Mouse (Mus musculus) cerebellum, postnatal 36 days (tissue): Measurements from ENCODE around the gene Casc1.

ENCODE experiments used
- DNase-seq, 2 experiments: peaks; one replicate each; pipeline ENCODE4 v3.0.0; 2021 to 2022; ENCODE audit warnings: mixed read lengths in 2 of 2

Gene Casc1

DNA sequence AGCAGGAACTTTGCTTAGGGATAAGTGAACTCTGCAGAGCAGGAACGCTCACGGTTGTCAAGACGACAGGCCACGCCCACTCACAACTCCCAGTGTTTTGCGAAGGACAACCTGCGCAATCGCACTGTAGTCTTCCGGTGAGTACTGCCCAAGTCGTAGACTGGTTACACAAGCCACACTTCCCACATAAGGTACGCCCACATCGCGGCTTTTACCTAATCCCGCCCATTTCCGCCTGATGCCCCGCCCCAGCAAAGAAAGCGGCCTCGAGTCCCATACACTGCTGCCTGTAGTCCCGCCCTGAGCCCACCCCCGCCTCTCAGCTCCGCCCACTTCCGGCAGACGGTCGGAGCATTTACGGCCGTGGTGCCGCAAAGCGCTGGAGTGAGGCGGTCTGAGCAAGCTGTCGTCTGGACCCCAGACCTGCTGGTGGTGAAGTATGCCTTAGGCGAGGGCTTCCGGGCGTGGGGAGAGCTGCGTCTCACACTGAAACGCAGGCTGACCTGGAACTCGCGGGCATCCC is at the start of gene Casc1, which contains the start of gene Etfrf1:
Casc1 (minus strand) TSS at position 190 of the 523 bp plus-strand sequence.
Etfrf1 (plus strand) TSS at position 319 of the 523 bp plus-strand sequence.
- peak; percentile 97 for DNase-seq

DNA sequence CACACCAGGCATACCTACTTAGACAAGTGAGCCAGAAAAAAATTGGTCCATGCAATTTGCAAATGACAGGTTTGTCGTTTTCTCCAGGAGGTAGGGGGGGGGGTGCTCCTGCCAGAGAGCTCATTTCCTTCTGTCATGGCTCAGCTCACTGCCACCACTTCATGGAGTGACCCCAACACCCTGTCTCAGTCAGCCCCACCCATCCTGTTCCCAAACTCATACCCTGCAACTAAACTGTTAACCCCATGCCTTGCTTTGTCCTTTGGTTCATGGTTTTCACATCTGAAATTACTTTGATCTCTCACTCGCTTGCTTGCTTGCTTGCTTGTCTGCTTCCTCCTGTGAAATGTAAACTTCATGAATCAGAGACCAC is 45.9 kb upstream of the Casc1 start:
- DNase-seq = no peak

DNA sequence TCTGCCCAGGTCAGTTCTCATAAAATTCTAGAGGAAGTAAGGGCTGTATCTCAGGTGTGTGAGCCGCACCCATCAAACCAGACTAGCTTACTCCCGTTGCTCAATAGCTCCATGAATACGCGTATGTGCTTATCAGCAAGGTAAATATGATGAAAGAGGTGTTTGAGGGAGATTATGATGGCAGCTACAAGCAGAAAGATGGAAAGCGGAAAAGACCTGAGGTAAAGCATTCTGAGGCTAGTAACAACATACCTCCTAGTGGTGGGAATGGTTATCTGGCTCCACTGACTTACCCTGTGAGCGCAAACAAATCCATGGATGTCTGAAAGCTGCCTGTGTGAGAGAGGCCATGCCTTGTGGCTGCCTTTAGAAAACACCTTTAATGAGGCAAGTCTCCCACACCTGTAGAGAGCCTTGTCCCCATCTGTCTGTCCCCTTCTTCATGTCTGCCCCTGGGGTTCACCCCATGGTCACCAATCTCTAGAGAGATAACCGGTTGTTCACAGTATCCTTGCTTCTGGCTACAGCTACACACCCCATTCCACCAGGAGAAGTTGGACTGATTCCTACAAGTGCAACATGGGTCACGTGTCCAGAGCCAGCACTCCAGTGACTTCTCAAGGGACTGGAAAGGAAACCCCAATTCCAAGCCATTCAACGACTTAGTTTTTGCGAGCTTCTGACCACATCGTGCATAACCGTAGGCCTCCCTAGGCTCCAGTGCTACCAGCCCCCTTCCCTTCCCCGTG is 45.3 kb upstream of the Casc1 start:
- no peak for DNase-seq

DNA sequence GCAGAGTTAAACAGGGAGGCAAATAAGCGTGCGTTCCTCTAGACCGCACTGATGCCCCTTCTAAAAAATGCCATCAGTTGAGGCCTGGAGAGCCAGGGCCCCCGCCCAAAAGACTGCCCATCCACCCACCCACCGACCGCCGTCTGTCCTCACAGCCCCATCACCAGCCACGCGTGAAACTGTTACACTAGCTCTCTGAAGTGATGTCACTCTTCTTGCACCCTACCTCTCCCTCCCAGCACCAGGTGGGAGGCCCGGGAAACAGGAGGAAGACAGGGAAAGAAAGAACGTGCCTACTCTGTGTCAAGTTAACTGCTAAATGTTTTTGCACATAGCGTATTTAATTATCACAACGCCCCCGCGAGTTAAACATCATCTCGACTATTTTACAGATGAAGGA is 40.0 kb upstream of the Casc1 start:
- DNase-seq = peak in 1 of 2 experiments; percentile 8

DNA sequence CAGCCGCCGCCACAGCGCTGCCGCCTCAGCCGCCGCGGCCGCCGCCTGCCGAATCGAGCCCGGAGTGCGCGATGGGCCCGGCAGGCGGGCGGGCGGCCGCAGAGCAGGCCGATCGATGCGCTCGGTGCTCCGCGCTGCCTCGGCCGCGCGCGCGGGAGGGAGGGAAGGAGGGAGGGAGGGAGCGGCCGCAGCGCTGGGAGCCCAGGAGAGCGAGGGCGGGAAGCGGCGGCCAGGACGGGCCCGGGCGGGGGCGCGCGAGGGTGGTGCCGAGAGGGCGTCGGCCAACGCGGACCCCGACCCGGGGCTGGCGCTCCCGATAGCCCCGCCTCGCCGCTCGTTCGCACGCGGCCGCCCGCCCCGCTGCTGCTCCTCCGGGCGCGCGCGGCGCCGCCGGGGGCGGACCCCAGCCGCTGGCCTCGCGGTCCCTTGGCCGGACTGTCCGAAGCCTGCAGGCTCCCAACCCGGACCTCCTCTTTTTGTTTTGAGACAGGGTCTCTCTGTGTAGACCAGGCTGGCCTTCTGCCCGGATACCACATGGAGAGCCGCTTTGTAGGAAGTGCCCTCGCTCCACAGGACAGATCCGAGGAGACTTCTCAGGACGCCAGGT is 39.5 kb upstream of the Casc1 start, which contains the start of gene Kras:
Kras (minus strand) TSS at position 55 of the 607 bp plus-strand sequence.
- peak; percentile 88 to 92 for DNase-seq

DNA sequence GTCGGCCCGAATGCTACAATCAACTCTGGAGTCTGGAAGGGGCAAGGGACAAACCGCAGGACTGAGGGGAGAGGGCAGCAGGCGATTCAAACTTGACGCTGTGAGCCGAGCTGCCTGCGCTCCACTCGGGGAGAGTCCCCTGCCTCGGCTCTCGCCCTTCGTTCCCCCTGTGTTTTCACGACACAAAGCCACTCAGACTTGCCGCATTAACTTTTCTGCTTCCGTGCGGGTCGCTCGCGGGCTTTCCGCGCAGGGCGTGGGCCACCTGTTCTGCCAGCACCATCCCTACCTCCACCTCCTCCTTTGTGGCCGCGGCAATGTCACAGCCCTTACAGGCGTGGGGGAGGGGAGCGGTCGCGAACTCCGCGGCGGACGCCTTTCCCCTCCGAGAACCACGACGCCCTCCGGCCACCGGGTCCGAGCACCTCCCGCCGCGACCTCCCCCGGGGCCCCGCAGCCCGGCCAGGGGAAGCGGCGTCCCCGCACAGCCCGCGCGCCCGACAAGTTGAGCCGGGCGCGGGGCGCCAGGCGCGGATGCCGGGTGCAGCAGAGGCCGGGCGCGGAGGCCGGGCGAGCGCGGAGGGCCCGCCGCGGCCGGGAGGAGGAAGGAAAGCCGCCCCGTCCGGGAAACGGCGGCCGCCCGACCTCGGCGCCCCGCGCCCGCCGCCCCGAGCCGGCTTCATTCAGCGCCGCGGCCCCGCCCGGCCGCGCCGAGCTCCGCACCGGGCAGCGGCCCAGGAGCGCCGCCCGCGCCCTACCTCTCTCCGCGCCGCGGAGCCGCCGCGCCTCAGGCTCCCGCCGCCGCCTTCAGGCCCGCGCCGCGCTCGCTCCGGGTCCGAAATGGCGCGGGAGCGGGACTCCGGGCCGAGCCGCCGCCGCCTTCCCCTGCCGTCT is 38.7 kb upstream of the Casc1 start:
- DNase-seq = peak; percentile 61 to 64

DNA sequence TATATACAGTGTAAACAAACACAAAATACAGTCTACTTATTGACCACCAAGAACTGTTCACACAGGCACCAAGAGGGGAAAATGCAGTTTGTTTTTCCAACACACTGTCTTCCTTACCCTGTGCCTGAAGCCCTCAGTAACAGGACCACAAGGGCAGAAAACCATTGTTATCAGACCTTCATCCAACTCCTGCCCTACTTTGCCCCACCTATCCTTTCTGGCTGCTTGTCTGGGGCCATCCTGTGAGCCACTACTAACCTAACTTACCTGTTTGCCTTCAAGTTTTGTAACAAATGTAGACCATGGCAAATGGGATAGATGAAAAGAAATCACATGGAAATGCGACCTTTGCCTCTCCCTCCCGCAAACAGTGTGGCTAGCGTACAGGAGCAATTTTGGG is 37.1 kb upstream of the Casc1 start:
- DNase-seq = no peak

DNA sequence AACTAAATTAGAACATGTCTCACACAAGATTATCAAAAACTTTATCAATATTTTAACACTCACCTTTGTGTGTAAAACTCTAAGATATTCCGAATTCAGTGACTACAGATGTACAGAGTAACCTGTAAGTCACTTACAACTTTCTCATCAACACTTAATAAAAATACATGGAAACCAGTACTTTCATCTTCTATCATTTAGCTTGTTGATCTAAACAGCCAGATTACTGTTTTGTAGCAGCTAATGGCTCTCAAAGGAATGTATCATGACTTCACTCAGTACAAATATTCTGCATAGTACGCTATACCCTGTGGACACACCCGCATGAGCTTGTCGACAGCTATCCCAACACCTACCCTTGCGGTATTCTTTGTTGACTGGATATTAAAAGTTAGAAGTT is 36.0 kb upstream of the Casc1 start:
- DNase-seq = no peak

DNA sequence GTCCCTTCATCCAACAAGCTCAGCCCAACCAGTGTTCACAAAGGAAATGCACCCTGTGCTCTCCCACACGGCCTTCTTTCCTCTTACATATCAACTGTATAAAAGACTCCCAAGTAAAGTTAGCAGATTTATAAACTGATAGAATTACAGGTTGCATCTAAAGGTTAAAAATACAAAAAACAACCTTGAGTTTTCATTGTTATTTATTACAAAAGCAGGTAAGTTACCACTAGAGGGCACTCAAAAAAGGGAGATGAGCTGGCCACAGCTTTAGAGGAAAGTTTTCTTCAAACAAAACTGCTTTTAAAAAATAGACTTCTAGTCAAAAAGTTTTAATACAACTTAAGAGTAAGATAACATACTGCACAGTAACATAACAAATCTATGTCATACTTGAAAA is 31.7 kb upstream of the Casc1 start:
- DNase-seq = no peak

DNA sequence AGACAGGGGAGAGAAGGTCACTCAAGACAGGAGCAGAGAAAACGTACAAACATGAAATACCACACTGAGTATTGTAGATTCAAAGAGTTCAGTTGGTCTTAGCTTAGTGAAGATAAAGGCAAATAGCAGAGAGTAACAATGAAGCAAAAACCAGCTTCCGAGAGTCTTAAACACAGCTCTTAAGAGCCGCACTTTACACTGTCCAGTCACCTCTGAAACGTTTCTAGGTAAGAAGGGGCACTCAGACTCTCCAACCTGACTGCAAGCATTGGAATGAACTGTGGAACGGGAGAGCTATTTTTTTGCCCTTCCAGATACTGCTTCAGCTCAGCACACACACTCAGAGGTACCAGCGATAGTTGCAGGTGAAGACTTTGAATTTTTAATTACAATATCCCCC is 29.5 kb upstream of the Casc1 start:
- DNase-seq = no peak

DNA sequence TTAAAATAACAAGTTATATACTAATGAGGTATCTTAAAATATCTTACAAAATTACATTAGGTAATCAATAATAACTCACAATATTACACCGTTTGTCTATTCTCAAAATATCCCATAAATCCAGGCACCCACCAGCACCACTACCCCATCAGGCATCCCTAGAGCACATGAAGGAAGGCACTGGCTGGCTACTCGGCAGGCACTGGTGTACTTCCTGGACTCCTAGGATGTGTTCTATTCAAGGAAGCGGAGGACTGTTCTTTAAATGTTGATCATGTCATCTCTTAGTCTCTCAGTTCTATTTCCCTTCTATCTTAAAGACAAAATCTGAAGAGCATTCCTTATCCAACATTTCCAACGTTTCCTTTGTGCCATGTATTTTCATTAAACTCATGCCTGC is 26.3 kb upstream of the Casc1 start:
- DNase-seq = no peak

DNA sequence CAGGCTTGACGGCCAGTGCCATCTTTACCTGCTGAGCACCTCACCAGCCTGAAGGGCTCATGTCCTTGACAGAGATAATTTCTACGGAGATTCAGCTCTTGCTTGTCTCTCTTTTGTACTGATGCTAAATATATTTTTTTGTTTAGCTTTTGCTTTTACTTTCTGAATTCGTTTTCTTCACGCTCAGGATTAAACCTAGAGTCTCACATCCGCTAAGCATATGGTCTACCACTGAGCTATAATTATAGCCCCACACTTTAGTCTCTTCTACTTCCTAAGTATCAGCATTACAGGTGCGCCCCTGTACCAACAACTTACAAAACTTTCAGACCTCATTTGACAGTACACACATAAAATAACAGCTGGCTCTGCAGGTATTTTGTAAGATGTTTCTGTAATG is 24.6 kb upstream of the Casc1 start:
- no peak for DNase-seq

DNA sequence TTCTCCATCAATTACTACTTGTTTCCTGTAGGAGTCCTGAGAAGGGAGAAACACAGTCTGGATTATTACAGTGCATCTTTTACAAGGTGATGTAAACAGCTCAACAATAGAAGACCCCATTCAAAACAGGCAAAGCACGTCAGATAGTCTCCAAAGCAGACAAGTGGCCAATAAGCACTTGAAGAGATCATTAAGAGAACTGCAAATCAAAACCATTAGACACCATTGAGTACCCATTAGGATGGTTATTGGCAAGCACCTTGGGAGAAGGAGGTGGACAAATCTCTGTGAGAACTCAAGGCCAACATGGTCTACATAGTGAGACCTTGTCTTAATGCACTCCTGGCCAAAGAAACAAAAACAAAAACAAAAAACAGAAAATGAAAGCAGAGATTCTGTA is 23.6 kb upstream of the Casc1 start:
- no peak for DNase-seq

DNA sequence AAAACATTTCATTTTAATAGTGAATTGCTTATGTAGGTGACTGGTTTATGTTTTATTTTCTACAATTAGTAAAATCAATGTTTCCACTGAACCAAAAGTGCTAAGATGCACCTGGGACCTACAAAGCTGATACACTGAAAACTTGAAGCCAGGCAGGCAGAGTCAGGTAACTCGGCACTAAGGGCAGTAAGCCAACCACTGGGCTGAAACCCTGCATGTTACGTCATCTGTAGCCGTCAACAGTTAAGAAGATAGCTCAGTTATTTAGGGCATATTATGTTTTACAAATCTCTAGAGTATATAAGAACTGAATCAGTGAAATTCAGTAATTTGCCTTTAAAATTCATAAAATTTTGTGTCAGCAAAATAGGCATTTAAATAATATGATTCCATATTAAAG is 15.5 kb upstream of the Casc1 start:
- no peak for DNase-seq

DNA sequence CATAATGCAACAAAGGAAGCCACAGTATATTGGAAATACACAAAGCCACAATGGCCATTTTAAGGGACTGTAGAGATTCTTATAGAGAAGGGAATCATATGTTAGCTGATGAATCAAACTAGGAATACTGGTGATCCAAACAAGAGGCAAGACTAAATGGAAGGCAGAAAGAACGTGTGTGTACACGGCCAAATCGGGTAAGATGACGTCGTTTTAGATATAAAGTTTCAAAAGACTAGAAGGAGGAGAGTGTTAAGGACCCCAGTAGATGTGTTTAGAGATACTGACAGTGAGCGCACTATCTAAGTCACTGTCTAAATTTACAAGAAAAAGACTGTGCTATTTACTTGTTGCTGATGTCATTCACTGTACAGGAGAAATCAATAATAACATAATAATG is 13.4 kb upstream of the Casc1 start:
- DNase-seq = no peak

DNA sequence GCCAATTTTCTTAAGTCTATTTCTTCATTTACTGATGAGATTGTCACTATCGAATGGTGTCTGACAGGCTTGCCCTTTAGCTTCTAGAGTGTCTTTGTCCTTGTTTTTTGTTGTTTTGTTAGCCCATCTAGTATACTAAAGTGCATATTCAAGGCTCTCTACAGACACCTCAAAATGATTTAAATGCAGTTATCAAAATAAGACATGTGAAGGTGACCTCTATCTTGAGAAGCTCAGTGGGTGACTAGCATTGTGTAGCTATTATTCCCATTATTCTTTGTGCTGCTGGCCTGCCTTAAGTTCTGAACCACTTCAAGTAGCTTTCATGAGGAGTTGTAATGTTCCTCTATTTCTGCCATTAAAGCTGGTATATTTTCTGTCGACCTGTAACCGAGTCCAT is 5.0 kb upstream of the Casc1 start:
- no peak for DNase-seq

DNA sequence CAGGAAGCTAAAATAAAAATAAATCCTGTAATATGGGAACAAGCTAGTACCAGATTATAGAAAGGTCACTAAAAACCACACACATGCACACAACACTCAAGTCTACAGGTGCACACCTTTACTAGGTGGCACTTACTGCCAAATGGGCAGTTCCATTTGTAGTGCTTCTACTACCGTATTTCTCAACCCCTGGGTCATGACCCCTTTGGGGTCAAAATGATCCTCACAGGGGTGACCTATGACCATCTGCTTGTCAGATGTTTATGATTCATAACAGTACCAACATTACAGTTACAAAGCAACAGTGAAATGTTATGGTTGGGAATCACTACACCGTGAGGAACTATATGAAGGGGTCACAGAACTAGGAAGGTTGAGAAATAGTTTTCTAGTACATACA is 3.1 kb upstream of the Casc1 start:
- DNase-seq = no peak

DNA sequence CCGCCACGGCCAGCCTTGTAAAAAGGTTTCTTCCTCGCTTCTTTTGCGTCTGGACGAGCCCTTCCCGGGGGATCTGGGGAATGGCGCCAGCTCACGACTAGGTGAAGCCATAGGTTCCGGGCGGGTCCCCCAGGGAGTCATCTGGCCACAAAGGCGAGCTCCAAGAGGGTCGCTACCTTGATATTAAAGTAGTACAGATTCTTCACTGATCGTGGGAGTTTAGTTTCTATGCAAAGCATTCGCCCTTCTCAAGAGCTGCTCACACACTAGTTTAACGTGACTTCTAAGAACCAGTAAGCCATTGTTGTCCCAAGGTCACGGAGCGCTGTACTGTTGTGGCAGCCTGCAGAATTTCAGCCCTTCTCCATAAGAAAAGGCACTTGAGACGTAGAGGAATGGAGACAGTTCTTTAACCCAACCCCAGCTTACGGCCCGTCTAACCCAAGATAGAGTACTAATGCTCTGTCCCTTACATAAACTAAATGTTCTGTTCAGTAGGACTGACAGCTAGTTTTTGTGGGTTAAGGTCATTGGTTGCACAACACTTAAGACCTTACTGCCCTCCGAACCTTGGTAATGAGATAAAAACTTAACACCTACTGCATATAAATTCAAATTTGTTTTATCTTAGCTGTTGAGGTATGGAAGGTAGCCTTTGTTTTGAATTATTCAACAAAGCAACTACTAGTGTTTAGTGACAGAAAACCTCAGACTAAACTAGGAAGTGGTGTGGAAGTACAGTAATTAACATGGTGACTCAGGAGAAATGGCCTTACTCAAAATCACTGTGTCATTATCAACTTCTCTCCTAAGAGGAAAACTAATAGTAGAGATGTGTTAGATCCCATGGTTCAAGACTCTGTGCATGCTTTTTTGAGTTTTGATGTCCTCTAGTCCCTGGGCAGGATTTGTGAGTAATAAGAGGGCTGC is 836 bp upstream of the Casc1 start:
- no peak for DNase-seq

DNA sequence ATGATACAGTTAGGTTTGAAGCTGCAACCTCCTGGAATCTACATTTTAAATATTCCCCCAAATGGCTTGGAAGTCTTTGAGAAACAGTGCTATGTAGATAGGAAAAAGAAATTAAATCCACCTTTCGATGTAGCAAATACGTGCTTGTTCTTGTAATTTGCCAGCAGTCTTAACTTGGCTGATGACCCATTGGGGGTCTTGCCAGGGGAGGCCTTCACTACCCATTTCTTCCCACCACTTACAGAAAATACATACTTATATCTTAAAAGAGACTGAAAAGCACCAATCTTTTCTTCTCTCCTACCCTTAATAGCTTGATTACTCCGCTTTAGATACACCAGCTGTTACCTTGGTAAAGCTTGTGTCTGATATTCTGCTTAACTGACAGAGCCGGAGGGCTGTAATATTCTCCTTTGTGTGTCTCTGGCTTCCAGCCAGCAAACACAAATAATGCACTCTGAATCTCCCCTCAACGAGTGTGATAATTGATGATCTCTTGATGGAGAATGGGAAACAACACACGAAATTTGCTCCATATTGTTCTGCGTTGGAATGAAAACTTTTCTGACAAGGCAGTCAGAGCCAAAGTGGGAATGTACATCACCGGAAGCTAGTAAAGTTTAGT is 637 bp downstream of the Casc1 start:
- DNase-seq = peak in 1 of 2 experiments; percentile 15

DNA sequence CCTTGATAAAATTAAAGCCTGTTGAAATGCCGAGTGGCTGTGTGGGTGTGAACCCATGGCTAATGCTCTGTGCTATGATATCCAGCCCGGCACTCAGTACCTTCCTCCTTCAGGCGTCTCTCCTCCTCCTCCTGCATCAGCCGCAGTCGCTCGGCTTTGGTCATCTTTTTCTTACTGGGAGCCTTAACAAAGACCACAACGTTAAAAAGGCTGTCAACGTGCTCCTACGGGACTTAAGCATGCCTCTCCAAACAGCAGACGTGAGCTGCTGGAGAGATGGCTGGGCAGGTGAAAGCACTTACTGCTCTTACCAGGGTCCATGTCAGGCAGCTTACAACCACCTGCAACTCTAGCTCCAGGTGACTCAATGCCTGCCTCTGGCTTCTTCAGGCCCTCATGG is 5.7 kb downstream of the Casc1 start:
- DNase-seq = no peak

DNA sequence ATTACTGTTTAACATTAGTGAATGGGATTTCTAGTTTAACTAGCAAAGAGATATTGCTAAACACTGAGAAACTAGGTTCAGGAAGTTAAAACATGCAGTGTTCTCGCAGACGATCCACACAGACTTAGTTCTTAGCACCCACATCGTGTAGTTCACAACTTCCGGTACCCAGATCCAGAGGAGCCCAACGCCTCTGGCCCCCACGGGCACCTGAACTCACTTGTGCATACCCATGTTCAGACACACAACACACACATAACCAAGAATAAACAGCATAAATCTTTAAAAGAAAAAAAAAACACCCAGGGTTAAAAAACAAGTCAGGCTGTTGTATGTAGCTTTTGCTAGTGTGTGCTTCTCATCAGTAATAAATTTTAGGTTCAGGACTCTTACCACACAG is 6.4 kb downstream of the Casc1 start:
- no peak for DNase-seq
